Mouse (Mus musculus) olfactory bulb, adult 2 months (tissue): ENCODE data around the gene Bag1. TPM values are rescaled to one million over a fixed set of nuclear protein-coding genes. Genes with fewer than 3 reads are reported as not detected.
"Not testable (repeated sequence)": the region's sequence is repeated elsewhere in the genome, so short reads cannot be mapped to it uniquely, and the experiment has no call there.

Experiments
- H3K27ac ChIP-seq: fragments of 200-500 bp; 2 replicates; pipeline ENCODE4 v1.5.1; 2012; ENCODE audit warnings: low read depth, low read length; ENCODE audit not compliant: insufficient read depth
- H3K4me1 ChIP-seq: fragments of 200-500 bp; 2 replicates; pipeline ENCODE4 v1.6.1; 2012; ENCODE audit warnings: low read length; ENCODE audit not compliant: control insufficient read depth, insufficient read depth
- H3K4me3 ChIP-seq: fragments of 200-500 bp; 2 replicates; pipeline ENCODE4 v1.5.1; 2012; ENCODE audit warnings: mild to moderate bottlenecking, low read depth, low read length, moderate library complexity; ENCODE audit not compliant: insufficient read depth
- CTCF ChIP-seq: fragments of 200-500 bp; IDR thresholded peaks from 2 replicates; pipeline ENCODE4 v1.5.1; 2012; ENCODE audit warnings: low read depth, mild to moderate bottlenecking, low read length, moderate library complexity; ENCODE audit not compliant: insufficient read depth
- POLR2A ChIP-seq: fragments of 200-500 bp; IDR thresholded peaks from 2 replicates; pipeline ENCODE4 v1.6.1; 2012; ENCODE audit warnings: mild to moderate bottlenecking, low read depth, low read length, moderate library complexity; ENCODE audit not compliant: insufficient read depth
- WGBS: fragments of 180-500 bp; shearing (Covaris S2); methylation state at CpG from one replicate; pipeline ENCODE4 v1.1.7; 2018; 5-methylcytosine and 5-hydroxymethylcytosine counted together
- polyA plus RNA-seq: library from polyadenylated mRNA; stranded (reverse); fragments of >200 nt; gene quantifications from 2 replicates; pipeline ENCODE4 v1.2.4, GENCODE M21; 2012; ENCODE audit warnings: low replicate concordance; ENCODE audit not compliant: missing spikeins, insufficient read depth, insufficient read length

Bag1 gene
- polyA plus RNA-seq, 1 experiment, result not detected

- Histone ChIP-seq H3K27ac (no peak overlapping the region), H3K4me3 (no peak overlapping the region), H3K4me1 (no peaks in the 10 kb centered on the region)
- 83% methylated on average over 7 of the region's 7 CpGs for WGBS
- no peak for TF ChIP-seq POLR2A
- TF ChIP-seq CTCF, result no peak
Measured at GRCm38 (mm10) chr4:40946516-40947121, 1.5 kb downstream of the Bag1 start.

- 97% methylated on average over 5 of the region's 5 CpGs for WGBS
- no peak for TF ChIP-seq CTCF
- TF ChIP-seq POLR2A, result no peak
Measured at GRCm38 (mm10) chr4:40943651-40944050, 4.4 kb downstream of the Bag1 start.

GRCm38 (mm10) chr4:40938793-40939192 is 9.3 kb downstream of the Bag1 start:
- 96% methylated on average over 5 of the region's 5 CpGs for WGBS
- TF ChIP-seq POLR2A (no peak), CTCF (no peak)
- Histone ChIP-seq H3K27ac (no peak overlapping the region), H3K4me1 (no peaks in the 10 kb centered on the region), H3K4me3 (no peak overlapping the region)

More at GRCm38 (mm10) chr4:40943651-40944050, 4.4 kb downstream of the Bag1 start:
- Histone ChIP-seq H3K4me3 (no peak overlapping the region), H3K4me1 (no peaks in the 10 kb centered on the region), H3K27ac (no peak overlapping the region)

- no peak overlapping the region for H3K27ac ChIP-seq
- 45% methylated on average over 9 of the region's 9 CpGs for WGBS
- H3K4me1 ChIP-seq, result no peaks in the 10 kb centered on the region
- TF ChIP-seq CTCF (no peak), POLR2A (no peak)
- no peak overlapping the region for H3K4me3 ChIP-seq
Measured at GRCm38 (mm10) chr4:40936175-40936839, 11.8 kb downstream of the Bag1 start.

GRCm38 (mm10) chr4:40934369-40934768 is 13.7 kb downstream of the Bag1 start:
- H3K4me3 ChIP-seq, H3K27ac ChIP-seq, H3K4me1 ChIP-seq: not testable (repeated sequence)
- 95% methylated on average over 3 of the region's 3 CpGs for WGBS

GRCm38 (mm10) chr4:40933694-40934093 is 14.4 kb downstream of the Bag1 start:
- Histone ChIP-seq H3K4me1 (no peaks in the 10 kb centered on the region), H3K27ac (no peak overlapping the region), H3K4me3 (no peak overlapping the region)
- WGBS, result 91% methylated on average over 5 of the region's 5 CpGs
- TF ChIP-seq POLR2A, result no peak
- TF ChIP-seq CTCF, result no peak

- no peak for TF ChIP-seq POLR2A
- no peak for TF ChIP-seq CTCF
- Histone ChIP-seq H3K4me1 (no peaks in the 10 kb centered on the region), H3K27ac (no peak overlapping the region), H3K4me3 (no peak overlapping the region)
- 82% methylated on average over 7 of the region's 7 CpGs for WGBS
Measured at GRCm38 (mm10) chr4:40929046-40929445, 19.0 kb downstream of the Bag1 start.

GRCm38 (mm10) chr4:40925568-40925967 is 22.5 kb downstream of the Bag1 start:
- H3K27ac ChIP-seq, result no peak overlapping the region
- no peak for TF ChIP-seq POLR2A
- TF ChIP-seq CTCF, result no peak
- 53% methylated on average over 3 of the region's 3 CpGs for WGBS

GRCm38 (mm10) chr4:40923087-40923651 is 24.9 kb downstream of the Bag1 start:
- no peak for TF ChIP-seq CTCF
- TF ChIP-seq POLR2A, result no peak
- 88% methylated on average over 6 of the region's 6 CpGs for WGBS

More at GRCm38 (mm10) chr4:40925568-40925967, 22.5 kb downstream of the Bag1 start:
- no peaks in the 10 kb centered on the region for H3K4me1 ChIP-seq
- H3K4me3 ChIP-seq, result no peak overlapping the region

More at GRCm38 (mm10) chr4:40923087-40923651, 24.9 kb downstream of the Bag1 start:
- Histone ChIP-seq H3K27ac (no peak overlapping the region), H3K4me3 (no peak overlapping the region), H3K4me1 (no peaks in the 10 kb centered on the region)
